Mouse (Mus musculus): Measurements from ENCODE around the gene Cpeb3.

DNA sequence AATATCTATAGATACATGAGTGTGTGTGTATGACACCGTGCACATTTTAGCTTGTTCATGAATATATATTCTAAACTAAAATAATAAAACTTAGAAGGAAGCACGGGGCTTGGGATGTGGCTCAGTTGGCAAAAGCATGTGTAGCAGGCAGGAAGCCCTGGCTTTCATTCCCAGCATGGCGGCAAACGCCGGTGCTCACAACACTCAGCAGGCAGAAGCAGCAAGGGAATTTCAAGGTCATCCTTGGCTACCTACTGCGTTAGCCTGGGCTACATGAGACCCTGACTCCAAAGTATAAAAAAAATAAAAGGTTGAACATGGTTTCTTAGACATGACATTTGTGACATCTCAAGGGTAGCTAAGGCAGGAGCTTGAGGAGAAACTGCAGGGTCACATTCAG is 191.5 kb downstream of the Cpeb3 start:
- TF ChIP-seq POLR2A (IDR thresholded peaks at IDR 0.05; ENCODE audit: borderline replicate concordance, low read depth, low read length) (no peak), CTCF (IDR thresholded peaks at IDR 0.05; ENCODE audit: low read depth, low read length) (no peak)

All from bone marrow macrophage, adult 2 months (primary cell).